Mouse (Mus musculus) liver, adult 2 months (tissue): ENCODE results near the gene D630045J12Rik.

Experiments used
- CTCF ChIP-seq: fragments of 200-500 bp; IDR thresholded peaks from 2 replicates; pipeline ENCODE4 v1.5.1; 2011; ENCODE audit warnings: low read depth, low read length, control low read depth
- POLR2A ChIP-seq: fragments of 200-500 bp; IDR thresholded peaks from 2 replicates; pipeline ENCODE4 v1.6.1; 2011; ENCODE audit warnings: low read length, control low read depth; ENCODE audit not compliant: insufficient read depth; ENCODE audit errors: extremely low read depth

DNA sequence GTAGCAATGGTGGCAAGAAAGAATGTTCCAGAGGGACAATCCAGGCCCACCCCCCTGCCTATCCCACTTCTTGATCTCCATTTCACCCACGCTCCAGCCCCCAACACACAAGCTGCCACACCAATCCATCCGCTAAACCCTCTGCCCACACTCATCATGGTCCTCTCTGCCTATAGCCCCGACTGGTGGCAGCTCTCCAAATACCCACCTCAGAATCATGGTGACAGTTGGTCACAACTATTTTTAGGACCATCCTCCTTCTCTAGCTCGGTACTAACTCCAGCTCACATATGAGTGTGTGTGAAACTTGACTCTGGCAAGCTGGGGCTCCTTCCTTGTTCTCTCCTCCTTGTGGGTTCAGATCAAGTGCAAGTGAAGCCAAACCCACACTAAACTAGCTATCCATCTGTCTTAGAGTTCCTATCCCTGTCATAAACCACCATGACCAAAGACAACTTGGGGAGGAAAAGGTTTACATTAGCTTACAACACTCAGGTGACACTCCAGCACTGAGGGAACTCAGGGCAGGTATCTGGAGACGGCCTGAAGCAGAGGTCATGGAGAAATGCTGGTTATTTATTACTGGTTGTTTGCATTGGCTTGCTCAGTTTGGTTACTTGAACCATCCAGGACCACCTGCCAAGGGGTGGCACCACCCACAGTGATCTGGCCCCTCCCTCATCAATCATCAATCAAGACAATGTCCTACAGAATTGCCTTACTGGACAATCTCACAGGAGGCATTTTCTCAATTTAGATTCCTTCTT, 9.8 kb upstream of the D630045J12Rik start:
- TF ChIP-seq CTCF (no peak), POLR2A (no peak)
